Mouse (Mus musculus) heart, adult 9 months (tissue): ENCODE measurements around the gene Slc29a3.

Experiments used
- DNase-seq, 2 experiments: peaks; one replicate each; pipeline ENCODE4 v3.0.0; 2022; ENCODE audit warnings: low spot score in 2 of 2

Slc29a3 gene

GRCm38 (mm10) chr10:60752040-60753020, at the start of gene Slc29a3:
TSS of gene Slc29a3 (minus strand) at chr10:60752794.
- peak; percentile 93 to 95 for DNase-seq

- no peak for DNase-seq
These were observed 49.4 kb upstream of the Slc29a3 start for GRCm38 (mm10) chr10:60801898-60802412.

GRCm38 (mm10) chr10:60801168-60801897, 48.7 kb upstream of the Slc29a3 start:
- DNase-seq: no peak

GRCm38 (mm10) chr10:60800295-60801167, 47.9 kb upstream of the Slc29a3 start:
- DNase-seq: no peak

GRCm38 (mm10) chr10:60797682-60798422, 45.3 kb upstream of the Slc29a3 start:
- no peak for DNase-seq

DNA sequence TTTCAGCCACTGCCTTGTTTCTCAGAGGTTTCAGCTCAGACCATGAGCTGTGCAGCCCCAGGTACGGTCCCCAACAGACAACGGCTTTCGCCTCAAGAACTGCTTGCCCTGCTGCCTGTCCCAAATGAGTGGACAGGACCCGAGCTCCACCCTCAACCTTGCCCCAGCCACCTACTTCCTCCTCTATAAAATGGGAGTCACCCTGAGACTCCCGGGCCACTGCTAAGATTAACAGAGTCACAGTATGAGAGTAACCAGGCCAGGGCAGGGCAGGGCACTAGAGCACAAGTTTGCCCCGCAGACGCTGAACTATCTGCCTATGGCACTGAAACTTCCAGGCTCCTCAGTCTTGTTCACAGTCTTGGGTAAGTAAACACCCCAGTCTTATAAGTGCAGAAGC, 43.9 kb upstream of the Slc29a3 start:
- no peak for DNase-seq

GRCm38 (mm10) chr10:60796028-60796427, 43.4 kb upstream of the Slc29a3 start:
- no peak for DNase-seq

GRCm38 (mm10) chr10:60794792-60795191, 42.2 kb upstream of the Slc29a3 start:
- no peak for DNase-seq

GRCm38 (mm10) chr10:60794374-60794773, 41.8 kb upstream of the Slc29a3 start:
- DNase-seq: no peak

GRCm38 (mm10) chr10:60792841-60793240, 40.2 kb upstream of the Slc29a3 start:
- DNase-seq: peak; percentile 72 to 82

- DNase-seq: no peak
These were observed 39.8 kb upstream of the Slc29a3 start for GRCm38 (mm10) chr10:60792365-60792764.

DNA sequence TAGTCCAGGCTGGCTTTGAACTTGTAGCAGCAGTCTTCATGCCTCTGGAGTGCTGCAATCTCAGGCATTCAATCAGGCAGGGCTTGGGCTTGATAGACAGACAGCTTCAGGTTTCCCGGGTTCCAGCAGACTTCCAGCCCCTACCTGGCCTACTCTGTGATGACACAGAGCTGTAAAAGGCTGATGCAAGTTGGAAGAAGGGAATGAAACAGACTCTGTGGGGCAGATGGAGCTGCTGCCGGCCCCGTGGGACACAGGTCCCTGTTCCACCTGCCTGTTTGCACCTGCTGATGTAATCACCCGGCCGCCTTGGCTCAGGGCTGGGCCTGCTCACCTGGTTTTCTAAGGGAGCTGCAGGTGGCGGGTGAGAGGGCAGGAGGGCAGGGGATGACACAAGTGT, 38.3 kb upstream of the Slc29a3 start:
- DNase-seq: no peak

GRCm38 (mm10) chr10:60787303-60788074, 34.9 kb upstream of the Slc29a3 start:
- no peak for DNase-seq

DNA sequence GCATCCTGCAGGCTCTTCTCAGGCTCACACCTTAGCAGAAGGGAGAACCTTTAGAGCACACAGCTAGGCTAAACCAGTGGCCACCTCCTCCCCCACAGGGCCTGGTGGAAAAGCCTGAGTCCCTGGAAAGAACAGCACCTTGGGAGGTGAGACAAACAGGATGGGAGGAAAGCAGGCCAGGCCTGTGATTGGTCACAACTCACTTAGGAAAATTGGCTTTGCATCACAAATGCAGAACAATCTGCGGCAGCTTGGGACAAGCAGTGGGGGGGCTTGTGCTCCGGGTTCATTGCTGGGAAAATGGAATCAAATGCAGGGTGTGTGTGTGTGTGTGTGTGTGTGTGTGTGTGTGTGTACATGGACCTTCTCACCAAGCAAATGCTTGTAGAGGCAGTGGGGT, 31.0 kb upstream of the Slc29a3 start:
- no peak for DNase-seq

DNA sequence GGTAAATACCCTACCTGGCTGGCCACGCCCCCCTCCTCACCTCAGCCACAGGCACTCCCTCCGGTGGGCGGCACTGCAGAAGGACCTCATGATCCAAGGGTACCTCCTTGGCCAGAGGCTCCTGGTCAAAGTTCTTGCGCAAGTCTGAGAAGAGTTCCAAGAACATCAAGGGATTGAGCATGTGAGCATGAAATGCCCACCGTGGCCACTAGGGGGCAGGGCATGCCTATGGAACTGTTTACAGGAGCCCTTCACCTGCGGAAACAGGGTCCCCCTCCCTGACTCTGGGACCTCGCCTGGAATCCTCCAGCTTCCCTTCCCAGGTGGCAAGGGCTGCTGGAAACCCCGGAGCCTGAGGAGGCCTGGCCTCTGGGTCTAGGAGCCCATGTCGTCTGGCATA, 27.0 kb upstream of the Slc29a3 start:
- peak; percentile 58 to 77 for DNase-seq

DNA sequence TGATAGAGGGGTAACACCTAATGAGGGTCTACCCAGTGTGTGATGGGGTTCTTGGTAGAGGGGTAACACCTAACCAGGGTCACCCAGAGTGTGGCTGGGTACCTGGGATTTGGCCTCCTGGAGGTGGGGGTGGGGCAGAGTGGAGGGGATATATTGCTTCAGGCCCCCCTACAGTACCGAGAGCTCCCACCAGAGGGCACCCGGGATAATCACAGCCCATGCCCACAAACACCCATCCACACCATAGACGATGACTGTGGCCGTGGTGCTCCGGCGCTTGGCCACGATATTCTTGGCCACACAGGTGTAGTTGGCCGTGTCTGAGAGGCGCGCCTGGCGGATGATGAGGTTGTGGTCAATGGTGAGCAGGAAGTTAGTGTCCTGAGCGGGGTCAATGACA, 25.9 kb upstream of the Slc29a3 start:
- no peak for DNase-seq

GRCm38 (mm10) chr10:60775473-60775872, 22.9 kb upstream of the Slc29a3 start:
- DNase-seq: no peak

- no peak for DNase-seq
These were observed 22.0 kb upstream of the Slc29a3 start for GRCm38 (mm10) chr10:60774616-60775015.

DNA sequence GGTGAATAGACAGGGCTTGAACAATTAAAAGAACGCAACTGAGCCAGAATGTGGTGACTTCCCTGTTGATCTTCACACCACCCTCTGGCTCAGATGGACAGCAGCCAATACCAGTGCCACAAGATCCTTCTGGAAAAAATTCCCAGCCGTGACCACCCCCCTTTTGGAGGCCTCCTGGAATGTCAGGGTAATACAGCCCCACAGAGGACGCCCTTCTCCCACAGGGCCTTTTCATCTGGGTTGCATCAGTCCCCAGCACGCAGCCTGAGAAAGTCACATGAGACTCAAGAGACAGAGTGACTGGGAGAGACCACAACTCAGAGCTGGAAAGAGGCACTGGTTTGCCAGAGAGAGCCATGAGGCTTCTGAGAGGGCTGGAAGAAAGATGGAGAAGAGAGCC, 18.3 kb upstream of the Slc29a3 start:
- no peak for DNase-seq

- DNase-seq: no peak
These were observed 16.0 kb upstream of the Slc29a3 start for GRCm38 (mm10) chr10:60768614-60769013.
